Mouse (Mus musculus) heart, postnatal 10 days (tissue): ENCODE data around the gene Sp6. TPM values are rescaled to one million over a fixed set of nuclear protein-coding genes. Genes with fewer than 3 reads are reported as not detected.

Source experiments
- DNase-seq, 2 experiments: peaks; one replicate each; pipeline ENCODE4 v3.0.0; 2021
- intact Hi-C: fragments of 180-260 bp; cut with DNase I; formaldehyde crosslinking; loops from one replicate; pipeline ENCODE4 v1.15.1; 2025
- microRNA-seq, 2 experiments: library from miRNA; unstranded; fragments of <30 nt; microRNA quantifications; one replicate each; pipeline ENCODE4 v1.2.0; 2022
- total RNA-seq, 2 experiments: library from RNA; stranded (reverse); gene quantifications; 2 replicates each; pipeline ENCODE4 v1.2.3; 2021

The Sp6 gene
- total RNA-seq, 2 experiments from 2014 or later, result 0.12 to 0.15 TPM

DNA sequence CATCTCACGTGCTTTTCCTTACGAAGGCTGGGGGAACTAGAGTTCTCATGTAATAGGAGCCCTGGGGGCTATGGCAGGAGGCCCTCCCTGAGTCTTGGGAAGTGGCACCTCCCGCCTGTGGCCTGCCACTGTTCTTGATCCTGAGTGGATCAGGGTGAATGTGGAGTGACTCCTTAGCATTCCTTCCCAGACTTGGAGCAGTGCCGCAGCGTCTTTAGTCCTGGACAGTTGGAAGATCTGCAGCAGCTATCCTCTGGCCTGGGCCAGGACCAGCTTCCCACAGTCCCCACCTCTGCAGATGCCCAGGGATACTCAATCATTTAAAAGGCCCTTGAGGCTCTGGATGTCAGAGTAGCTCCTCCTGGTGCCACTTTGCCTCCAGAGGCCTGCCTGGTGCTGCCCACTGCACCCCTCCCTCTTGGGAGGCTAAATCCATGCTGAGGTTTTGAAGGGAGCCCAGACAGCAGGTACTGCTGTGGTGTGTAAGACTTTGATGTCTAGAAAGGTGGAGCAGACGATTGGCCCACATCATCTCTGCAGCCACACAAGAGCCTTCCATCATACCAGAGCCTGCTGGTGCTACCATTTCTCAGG, 36.4 kb downstream of the Sp6 start:
- DNase-seq, result no peak
- intact Hi-C loops, result no loop called here

GRCm38 (mm10) chr11:97050216-97050943, 37.2 kb downstream of the Sp6 start, which contains the start of gene Osbpl7:
Osbpl7 (plus strand) TSS chr11:97050628.
- intact Hi-C loops, result no loop called here
- DNase-seq, result peak; percentile 80 to 81

DNA sequence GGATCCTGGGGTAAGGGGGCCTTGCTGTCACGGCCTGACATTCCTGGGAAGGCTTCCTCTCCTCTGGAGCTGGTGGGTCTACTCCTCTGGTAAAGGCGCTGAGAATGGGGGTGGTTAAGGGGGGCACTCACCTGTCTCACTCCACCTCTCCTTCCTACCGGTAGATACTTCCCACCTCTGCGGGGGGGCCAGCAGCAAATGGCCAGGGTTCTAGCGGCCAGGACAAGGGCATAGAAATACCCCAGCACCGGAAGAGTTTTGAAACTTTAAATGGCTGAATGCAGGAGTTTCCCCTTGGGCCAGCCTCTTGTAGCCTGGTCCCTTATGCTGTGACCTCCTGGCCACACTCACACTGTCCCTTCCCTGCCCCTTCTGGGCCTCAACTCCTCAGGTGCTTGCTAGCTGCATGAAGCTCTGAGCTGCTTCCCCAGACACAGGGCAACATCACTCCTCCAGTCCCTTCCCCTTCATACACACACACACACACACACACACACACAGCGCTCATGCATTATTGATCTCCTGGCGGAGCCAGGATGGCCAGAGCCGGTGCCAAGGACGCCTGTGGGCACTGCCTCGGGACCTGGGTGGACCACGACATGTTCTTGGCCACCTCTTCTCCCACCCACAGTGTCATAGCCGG, 37.9 kb downstream of the Sp6 start:
- intact Hi-C loops, result no loop called here
- no peak for DNase-seq

GRCm38 (mm10) chr11:97052219-97052646, 39.0 kb downstream of the Sp6 start:
- intact Hi-C loops, result no loop called here
- no peak for DNase-seq

GRCm38 (mm10) chr11:97063274-97063920, 50.2 kb downstream of the Sp6 start:
- no peak for DNase-seq
- intact Hi-C loops, result no loop called here

- no peak for DNase-seq
- intact Hi-C loops, result no loop called here
Measured at GRCm38 (mm10) chr11:97063921-97064295, 50.7 kb downstream of the Sp6 start.

DNA sequence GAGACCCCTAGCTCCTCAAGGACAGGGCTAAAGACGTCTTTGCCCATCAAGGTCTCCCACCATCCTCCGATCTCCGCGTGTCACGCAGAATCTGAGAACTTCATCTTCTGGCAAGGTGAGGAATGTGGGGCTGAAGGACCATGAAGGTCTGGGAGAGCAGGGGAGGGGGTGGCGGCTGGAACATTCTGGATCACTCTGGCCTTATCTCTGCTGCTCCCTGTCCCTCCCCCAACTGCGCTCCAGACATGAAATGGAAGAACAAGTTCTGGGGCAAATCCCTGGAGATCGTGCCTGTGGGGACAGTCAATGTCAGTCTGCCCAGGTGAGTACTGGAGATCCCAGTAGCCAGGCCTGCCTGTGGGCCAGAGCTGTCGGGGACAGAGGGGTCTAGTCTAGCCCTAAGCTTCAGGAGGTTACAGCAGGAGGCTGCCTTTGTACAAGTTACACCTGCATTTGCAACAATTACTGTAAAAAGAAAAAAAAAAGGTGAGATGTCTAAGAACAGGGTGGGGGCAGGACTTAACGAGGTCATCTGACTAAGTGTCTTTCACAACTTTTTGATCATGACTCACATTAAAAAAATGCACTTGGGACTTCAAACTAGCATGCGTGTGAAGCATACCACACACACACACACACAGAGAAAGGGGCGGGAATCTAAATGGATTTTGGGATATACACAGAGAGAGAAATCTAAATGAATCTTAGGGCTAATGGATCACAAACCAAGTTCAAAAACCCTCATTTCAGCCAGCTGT, 52.5 kb downstream of the Sp6 start:
- intact Hi-C loops, result no loop called here
- DNase-seq, result no peak

- intact Hi-C loops, result no loop called here
Measured at GRCm38 (mm10) chr11:97066656-97067360, 53.6 kb downstream of the Sp6 start.

DNA sequence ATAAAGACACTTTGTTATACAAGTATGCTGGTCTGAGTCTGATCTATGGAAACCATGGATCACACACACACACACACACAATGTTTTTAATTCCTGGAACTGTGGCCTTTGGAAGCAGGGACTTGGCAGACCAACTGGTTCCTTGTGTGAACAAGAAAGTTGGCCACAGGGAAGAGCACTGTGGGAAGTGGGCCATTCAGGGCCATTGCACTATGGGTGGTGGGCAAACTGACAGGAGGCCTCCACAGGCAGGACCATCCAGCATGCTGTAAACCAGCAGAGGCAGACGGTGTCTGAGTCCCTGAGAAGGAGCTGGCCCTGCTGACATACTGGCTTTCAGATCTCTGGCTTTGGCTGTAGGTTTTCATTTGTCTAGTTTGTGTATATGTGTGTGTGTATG, 56.1 kb downstream of the Sp6 start:
- DNase-seq, result no peak
- intact Hi-C loops, result no loop called here

More at GRCm38 (mm10) chr11:97066656-97067360, 53.6 kb downstream of the Sp6 start:
- no peak for DNase-seq

DNA sequence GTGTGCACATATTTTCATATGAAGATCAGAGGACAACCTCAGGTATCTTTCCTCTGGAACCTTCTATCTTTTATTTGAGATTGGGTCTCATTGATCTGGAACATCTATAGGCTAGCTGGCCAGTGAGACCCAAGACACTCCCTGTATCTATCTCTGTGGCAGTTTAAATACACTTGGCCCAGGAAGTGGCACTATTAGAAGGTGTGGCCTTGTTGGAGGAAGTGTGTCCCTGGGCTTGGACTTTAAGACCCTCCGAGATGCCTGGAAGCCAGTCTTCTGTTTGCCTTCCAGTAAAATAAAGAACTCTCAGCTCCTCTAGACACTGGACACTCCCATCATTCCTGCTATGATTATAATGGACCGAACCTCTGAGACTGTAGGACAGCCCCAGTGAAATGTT, 56.6 kb downstream of the Sp6 start:
- intact Hi-C loops, result loop anchor here (10.0 kb wide), 1 partner anchor 255 kb away; no protein-coding TSS in a partner anchor
- no peak for DNase-seq

DNA sequence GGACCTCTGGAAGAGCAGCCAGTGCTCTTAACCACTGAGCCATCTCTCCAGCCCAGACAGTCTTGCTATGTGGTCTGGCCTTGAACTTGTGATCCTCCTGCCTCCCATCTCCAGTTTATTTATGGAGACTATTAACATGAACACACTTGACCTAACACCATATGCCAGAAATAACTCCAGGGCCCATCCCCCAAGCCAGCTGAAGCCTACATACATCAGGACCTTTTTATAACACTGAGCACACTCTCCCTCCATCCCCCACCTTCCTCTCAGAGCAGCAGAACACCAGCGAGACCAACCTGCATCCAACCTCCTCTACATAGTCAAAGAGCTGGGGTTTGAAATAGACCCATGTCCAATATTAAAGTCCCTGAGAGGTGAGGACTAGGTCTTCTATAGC, 57.9 kb downstream of the Sp6 start:
- peak; percentile 63 to 77 for DNase-seq
- intact Hi-C loops, result loop anchor here (10.0 kb wide), 1 partner anchor 254 kb away; no protein-coding TSS in a partner anchor

GRCm38 (mm10) chr11:97072533-97072932, 59.3 kb downstream of the Sp6 start:
- DNase-seq, result peak; percentile 56 to 75
- intact Hi-C loops, result loop anchor here (2.0 to 10.0 kb wide), 3 partner anchors 74 to 252 kb away; no protein-coding TSS in a partner anchor

DNA sequence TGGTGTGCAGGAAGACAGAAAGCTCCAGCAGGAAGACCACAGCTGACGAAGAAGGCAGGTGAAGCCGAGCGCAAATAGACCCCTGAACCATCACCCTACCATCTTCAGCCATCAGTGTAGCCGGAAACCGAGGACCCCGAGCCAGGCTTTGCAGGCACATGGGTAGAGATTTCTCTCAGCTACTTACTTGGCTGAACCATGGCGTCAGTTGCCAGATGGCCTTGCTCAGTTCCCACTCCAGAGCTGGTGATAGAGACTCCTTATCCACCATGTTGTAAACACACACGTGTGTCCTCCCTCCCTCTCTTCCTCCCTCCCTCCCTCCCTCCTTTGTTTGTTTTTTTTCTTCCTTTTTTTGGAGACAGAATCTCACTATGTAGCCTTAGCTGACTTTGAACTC, 61.0 kb downstream of the Sp6 start:
- no peak for DNase-seq
- intact Hi-C loops, result loop anchor here (10.0 kb wide), 1 partner anchor 251 kb away; no protein-coding TSS in a partner anchor

Small RNA genes lying within 50 kb of the gene (microRNA-seq; reads per million reads assigned to microRNA genes)
- gene Mir8103, result 2.4 to 4.9 reads per million in 2 experiments

Other genes starting within 250 kb of the Sp6 start
- 10 to 100 TPM; 14.6 to 15.1 TPM for gene Snx11, start 235.8 kb upstream of the Sp6 start, total RNA-seq
- gene Cbx1, start 224.3 kb upstream of the Sp6 start, total RNA-seq, result 10 to 100 TPM; 46.2 to 59.2 TPM
- 100 to 1,000 TPM; 302 to 348 TPM for gene Nfe2l1, start 183.4 kb upstream of the Sp6 start, total RNA-seq
- 10 to 100 TPM; 43.8 to 50.3 TPM for gene Copz2, start 163.5 kb upstream of the Sp6 start, total RNA-seq
- 10 to 100 TPM; 28.0 to 30.8 TPM for gene Cdk5rap3, start 96.9 kb upstream of the Sp6 start, total RNA-seq
- gene Prr15l, start 85.3 kb upstream of the Sp6 start, total RNA-seq, result under 1 TPM; 0.47 to 0.74 TPM
- 10 to 100 TPM; 11.8 to 12.8 TPM for gene Pnpo, start 69.4 kb upstream of the Sp6 start, total RNA-seq
- gene Sp2, start 30.4 kb upstream of the Sp6 start, total RNA-seq, result 10 to 100 TPM; 15.0 to 16.1 TPM
- gene Scrn2, start 16.5 kb downstream of the Sp6 start, total RNA-seq, result 10 to 100 TPM; 11.3 to 16.1 TPM
- gene Lrrc46, start 28.0 kb downstream of the Sp6 start, total RNA-seq, result under 1 TPM; 0.31 to 0.45 TPM
- gene Mrpl10, start 28.2 kb downstream of the Sp6 start, total RNA-seq, result 10 to 100 TPM; 85.0 to 86.5 TPM
- 1 to 10 TPM; 5.7 to 6.1 TPM for gene Osbpl7, start 37.2 kb downstream of the Sp6 start, total RNA-seq
- gene Tbx21, start 101.9 kb downstream of the Sp6 start, total RNA-seq, result not detected
- gene Tbkbp1, start 138.1 kb downstream of the Sp6 start, total RNA-seq, result 10 to 100 TPM; 15.9 to 17.3 TPM
- 100 to 1,000 TPM; 107 to 121 TPM for gene Kpnb1, start 174.5 kb downstream of the Sp6 start, total RNA-seq